Mouse (Mus musculus) spleen, adult 12 weeks (tissue): ENCODE measurements around the gene Dhx40.
"Not testable (repeated sequence)": the region's sequence is repeated elsewhere in the genome, so short reads cannot be mapped to it uniquely, and the experiment has no call there.

ENCODE experiments used
- DNase-seq: peaks from one replicate; pipeline ENCODE4 v3.0.0; 2022; ENCODE audit warnings: low spot score

Dhx40 gene

DNA sequence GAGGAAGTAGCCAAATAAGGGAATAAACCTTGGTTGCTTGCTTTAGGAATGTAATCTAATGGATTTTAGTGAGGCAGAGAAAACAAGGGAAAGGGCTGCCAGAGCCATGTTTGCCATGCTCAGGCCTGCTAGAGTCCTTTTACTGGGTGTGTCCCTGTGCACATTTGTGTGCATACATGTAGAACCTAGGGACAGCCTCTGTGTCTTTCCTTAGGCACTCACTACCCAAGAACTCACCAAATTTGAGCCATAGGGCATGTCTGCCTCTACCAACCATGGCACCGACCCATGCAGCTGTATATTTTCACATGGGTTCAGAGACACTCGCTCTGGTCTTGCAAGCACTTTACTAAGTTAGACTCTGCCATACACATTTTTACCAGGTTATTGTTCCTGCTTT, 11.4 kb upstream of the Dhx40 start:
- DNase-seq = no peak

DNA sequence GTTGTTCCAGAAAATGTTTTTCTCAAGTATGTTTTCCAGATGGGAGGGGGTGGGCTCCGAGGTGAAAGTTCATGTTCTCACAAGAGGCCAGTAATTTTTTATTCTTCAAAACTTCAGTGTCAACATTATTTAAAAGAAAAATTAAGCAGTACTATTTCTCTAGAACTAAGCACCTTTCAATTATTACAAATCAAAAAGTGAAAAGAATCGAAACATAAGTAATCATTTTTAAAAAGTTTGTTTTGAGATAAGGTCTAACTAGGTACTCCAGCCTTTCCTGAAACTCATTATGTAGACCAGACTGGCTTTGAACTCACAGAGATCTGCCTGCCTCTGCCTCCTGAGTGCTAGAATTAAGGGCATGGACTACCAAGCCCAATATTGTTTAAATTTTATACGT, 8.7 kb upstream of the Dhx40 start:
- DNase-seq = not testable (repeated sequence)

DNA sequence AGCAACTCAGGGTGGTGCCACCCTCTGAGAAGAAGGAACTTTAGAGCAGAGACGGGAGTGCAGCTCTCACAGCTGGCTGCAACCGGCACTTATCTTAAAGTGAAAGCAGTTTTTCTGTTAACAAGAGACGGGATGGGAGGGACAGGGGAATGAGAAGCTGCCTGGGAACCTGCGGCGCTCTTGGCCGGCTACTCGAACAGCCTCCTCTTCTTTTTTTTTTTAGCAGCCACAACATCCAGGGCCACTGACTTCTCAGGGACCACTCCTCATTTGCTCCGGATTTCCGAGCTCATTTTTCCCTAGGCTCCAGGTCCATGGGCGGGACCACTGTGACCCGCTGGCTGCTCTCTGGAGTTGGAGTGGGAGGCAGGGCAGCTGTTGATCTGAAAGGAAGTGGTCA, 6.9 kb upstream of the Dhx40 start:
- DNase-seq = not testable (repeated sequence)

DNA sequence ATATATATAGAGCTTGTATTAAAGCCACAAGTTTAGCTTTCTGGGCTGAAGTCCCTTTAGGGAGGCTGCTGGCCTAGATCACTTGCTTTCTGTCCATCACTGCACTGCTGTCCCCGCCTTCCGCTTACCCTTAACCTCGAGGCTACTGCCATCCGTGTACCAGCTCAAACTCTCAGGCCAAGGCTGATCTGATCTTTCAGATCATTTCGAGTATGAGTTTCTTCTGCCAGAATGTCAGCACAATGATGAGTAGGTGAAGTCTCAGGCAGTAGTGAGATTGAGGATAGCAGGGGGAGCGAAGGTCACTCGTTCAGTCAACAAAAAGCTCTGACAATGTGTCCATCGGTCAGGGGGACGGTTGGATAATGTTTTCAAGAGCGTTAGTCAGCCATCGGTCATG, 5.7 kb upstream of the Dhx40 start:
- DNase-seq = not testable (repeated sequence)

DNA sequence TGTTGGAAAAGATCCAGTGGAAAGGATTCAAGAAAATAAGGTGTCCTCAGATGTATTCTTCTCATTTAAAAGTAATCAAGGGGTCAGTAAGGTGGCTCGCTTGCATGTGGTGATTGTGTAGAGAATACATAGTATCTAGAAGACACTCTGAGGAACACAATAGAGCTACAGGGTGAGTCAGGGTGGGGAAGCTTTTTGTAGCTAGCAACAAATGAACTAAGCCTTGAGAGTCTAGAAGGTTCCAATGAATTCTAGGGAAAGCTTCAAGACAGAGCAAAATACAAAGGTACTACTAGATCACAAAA, 3.7 kb upstream of the Dhx40 start:
- no peak for DNase-seq

DNA sequence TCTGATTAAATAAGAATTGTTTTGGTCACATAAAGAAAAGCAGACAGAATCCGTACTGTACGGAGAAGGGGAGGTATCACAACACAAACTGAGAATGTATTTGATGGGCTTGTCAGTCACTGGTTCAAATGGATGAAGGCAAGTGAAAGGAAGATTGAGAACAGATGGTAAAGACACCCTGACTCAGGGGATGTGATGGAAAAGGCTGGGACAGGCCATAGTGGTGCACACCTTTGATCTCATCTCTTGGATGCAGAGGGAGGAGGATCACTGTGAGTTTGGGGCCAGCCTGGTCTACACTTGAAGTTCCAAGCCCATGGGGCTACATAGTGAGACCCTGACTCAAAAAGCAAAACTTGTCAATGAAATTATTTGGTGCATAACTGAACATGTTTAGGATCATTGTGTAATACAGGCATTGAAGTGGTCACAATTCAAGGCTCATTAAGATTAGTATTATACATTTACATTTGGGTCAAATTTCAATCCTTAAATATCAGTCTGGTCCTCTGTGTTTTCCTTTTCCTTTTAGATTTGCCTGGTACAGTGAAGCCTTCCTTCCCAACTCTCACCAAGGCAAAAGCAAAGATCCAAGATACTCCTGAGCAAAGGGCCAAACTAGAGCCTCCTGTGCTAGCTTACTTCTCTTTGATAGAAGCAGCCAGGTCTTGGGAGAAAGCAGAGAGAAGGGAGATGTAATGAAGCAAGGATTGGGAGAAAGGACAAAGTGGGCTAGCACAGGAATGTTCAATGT, 3.2 kb upstream of the Dhx40 start:
- no peak for DNase-seq

DNA sequence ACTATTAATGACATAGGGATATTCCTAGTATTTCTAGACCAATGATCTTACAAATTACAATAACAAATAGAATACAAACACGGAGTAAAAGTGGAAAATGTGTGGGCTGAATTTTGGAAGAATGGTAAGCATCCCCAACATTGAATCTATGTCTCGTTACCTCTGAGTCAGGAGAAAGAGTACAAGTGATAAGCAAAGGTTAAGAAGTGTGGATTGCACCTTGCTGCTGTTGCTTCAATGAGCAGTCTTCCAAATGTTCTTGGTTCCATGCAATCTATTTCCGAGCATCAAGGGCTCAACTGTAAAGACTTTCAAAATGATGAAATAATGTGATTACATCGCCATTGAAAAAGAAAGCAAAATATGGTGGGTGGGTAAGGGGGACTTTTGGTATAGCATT, 2.3 kb upstream of the Dhx40 start:
- no peak for DNase-seq

DNA sequence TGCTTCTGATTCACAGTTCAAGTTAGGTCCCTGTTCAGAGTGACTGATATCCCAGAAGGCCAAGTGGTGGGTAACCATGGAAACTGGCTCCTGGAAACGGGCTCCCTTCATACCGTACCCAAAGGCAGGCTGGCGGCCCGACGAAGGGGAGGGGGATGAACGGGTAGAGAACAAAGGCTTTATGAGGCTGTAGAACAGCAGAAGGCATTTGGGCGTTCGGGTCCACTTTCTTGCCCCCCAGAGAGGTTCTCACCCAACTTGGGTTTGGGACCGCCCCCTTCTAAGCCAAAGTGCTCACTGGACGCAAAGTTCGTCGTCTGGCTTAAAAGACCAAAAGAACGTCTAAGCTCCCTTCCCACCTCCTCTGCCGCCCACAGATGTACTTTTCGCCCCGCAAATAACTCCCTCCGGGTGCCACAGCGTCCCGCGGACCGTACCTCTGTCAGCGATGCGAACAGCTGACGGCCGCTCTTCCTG, 507 bp downstream of the Dhx40 start:
- DNase-seq = no peak

DNA sequence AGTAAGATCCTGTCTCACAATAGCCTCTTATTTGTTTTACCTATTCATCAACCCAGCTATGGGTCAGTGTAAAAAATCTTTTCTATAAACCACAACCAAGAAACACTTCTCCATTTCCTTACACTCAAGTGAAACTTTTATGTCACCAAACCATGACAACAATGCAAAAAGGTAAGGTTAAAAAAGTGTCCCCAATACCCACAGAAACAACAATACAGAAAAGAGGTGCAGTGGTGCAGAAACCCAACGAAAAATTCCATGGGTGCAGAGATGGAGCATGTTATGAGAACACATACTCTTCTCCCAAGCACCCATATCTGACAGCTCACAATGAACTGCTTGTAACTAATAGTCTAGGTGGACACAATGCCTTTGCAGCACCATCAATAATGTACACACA, 13.4 kb downstream of the Dhx40 start:
- DNase-seq = no peak

DNA sequence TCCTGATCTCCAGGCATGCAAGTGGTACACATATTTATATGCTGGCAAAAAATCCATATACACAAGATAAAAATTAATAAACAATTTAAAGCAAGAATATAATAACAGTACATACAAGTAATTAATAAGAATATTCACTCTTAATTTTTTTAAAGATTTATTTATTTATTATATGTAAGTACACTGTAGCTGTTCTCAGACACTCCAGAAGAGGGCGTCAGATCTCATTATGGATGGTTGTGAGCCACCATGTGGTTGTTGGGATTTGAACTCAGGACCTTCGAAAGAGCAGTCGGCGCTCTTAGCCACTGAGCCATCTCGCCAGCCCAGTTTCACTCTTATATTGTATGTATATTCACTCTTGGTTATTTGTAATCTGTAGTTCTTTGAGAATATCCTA, 20.1 kb downstream of the Dhx40 start:
- DNase-seq = not testable (repeated sequence)

DNA sequence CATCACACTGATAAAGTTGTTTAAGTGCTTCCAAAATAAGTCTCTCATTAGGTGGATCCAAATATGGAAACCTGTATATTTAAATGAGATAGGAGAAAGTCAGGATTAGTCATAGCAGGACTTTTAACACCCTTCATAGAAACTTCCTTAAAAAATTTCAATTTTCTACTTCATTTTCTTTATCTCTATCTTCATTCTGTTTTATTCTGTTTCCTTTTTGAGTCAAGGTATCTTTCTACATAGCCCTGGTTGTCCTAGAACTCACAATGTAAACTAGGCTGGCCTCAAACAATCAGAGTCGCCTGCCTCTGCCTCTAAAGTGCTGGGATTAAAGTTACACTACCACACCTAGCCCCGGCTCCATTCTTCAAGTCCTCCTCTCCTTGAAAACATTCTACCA, 21.8 kb downstream of the Dhx40 start:
- DNase-seq = no peak

DNA sequence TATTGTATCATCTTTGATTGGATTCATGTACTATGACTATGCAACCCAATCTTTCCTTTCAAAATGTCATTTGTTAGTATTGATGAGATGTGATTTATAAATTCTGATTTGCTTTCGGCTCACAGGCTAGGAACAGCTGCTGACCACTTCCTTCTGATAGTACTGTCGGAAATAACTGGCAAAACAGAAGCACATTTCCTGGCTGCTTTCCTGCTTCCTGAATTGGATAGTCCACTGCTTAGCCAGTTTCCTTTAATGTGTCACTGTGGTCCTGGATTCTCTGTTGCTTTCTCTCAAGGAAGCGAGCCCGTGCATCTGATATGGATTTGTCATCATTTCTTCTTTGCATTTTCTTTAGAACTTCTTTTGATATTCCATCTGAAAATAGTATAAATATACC, 37.7 kb downstream of the Dhx40 start:
- DNase-seq = no peak

DNA sequence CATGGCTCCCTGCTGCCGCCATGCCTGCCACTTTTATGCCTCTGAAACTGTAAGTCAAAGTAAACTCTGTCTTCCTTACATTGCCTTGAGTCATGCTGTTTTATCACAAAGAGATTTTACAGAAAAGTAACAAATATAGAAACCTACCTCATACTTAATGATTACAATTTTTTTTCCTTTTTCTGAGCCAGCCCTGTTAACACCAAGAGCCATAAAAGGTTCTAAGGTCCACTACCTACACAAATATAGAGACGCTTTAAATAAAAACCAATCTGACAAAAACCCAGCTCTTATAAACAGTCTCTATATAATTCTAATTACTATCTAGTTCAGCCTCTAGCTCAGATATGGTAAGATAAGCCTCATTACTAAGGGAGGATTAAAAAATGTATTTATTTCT, 43.0 kb downstream of the Dhx40 start:
- no peak for DNase-seq

DNA sequence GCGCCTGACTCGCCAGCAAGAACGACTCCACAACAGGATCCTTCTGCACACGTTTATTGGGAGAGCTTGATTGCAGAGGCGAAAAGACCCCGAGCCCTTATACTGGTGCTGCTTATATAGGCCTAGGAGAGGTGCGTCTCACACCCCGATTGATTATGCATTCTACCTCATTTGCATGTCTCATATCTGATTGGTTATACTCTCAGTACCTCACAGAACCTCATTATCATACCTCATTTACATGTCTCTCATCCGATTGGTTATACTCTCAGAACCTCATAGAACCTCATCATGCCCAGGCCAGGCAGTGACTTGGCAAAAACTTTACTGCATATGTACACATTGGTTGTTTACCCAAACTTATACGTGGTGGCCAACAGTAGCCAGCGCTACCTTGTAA, 44.4 kb downstream of the Dhx40 start:
- not testable (repeated sequence) for DNase-seq

DNA sequence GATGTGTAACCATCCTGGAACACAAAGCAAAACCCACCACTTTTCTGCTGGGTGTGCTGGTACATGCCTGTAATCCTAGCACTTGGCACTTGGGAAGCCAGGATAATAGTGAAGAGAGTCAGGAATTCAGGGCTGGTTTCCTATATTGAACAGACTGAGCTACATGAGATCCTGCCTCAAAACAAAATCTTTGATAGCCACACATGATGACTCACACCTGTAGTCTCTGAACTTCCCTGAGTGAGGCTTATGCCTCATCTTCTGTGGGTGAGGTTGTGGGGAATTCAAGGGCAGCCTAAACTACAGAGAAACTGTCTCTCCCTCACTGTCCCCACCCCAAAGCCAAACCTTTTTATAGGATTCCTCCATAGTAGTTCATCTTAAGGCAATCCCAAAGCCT, 47.2 kb downstream of the Dhx40 start:
- no peak for DNase-seq

DNA sequence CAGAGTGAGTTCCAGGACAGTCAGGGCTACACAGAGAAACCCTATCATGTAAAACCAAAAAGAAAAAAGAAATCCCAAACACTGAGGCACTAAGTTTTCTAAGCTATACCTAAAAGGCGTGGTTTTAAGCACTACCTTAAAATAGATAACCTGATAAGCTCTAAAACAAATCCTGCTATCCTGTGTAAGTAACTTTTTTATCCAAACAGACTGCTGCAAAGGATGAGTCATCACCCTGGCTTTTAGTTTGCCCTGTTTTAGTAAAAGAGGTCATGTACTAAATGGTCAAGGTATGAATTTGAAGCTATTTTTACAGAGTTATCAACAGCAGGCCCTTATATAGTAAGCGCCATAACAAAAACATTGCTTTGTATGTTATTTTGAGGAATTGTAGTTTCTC, 47.7 kb downstream of the Dhx40 start:
- no peak for DNase-seq

DNA sequence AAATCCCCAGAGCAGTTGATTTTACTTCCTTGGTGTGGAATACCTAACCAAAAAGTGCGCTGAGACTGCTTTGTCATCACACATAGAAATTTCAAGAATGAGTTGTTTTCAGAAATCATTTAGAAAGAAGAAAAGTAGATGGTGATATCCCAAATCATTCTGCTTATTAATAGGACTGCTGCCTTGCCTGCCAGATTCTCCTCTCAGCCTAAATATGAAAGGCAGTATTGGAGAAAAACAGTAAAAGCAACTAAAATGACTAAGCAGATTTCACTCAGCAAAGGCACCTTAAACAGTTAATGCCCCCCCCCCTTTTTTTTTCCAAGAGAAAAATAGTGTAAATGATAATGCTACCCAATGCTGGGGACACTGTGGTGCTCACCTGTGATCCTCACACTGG, 48.3 kb downstream of the Dhx40 start:
- no peak for DNase-seq

DNA sequence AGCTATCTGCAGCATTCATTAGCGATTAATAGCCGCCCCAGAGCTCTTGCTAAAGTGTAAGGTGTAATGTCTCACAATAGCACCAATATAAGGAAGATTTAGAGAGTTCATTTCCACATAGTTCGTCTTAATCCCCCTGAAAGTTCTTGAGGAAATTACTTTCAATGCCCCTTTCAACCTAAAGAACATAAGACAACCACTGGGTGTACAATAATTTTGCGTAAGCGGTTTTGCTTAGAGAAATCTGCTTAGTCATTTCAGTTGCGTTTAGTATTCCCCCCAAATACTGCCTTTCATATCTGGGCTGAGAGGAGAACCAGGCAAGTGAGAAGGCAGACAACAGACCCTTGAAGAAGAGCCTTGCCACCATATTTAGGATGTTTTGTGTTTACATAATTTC, 49.0 kb downstream of the Dhx40 start:
- no peak for DNase-seq

DNA sequence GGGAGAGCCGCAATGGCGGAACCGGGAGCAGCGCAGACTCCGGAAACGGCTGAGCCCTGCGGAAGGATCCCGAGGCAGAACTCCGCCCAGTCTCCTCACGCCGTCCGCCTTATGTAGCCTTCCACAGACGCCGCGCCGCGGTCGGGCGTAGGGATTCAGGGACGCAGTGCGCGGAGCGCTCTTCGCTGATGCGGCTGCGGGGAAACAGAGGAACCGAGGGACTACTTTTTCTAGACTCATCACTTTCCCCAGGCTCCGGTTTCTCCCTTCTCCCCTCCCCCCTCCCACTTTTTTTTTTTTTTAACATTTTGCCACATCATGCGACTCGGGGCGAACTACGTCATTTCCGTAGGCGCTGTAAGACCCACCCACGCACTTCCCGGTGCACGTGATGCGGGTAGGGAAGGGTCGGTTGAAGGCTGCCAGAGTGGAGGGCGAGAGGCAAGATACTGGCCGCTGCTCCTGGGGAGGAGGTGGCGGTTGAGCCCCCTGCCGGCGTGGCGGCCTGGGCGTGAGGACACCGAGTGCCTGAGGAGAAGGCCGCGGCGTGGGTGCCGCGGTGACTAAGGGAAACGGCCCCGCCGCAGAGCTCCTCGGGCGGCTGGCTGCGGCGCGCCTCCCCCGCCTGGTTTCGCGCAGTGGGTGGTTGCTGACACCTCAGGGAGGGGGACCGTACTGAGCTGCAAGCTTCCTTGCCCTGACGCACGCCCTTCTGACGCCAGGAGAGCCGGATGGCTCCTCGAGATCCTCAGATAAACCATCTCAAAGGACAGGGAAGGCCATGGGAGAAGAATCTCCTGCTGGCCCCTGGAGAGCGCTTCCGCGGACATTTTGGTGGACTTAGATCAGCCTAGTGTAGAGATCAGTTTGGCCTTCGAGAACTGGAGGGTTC, 49.8 kb downstream of the Dhx40 start, which contains the start of gene Cltc:
Gene Cltc, minus strand, starts transcription at position 86 of the 892 bp plus-strand sequence.
- peak; percentile 92 for DNase-seq

DNA sequence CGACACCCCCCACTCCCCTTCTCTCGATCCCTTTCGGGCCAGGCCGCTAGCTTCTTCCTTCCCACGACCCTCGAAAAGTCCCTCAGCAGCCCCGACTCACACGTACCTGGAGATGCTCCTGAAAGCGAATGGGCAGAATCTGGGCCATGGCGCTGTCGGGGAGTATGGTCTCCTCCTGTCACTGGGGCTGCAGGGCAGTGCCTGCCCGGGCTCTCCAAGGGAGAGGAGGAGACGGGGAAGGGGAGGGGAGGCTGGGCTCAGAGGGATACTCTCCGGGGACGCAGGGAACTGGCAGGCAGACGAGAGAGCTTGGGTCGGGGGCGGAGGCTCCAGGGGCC, 50.4 kb downstream of the Dhx40 start:
- no peak for DNase-seq

DNA sequence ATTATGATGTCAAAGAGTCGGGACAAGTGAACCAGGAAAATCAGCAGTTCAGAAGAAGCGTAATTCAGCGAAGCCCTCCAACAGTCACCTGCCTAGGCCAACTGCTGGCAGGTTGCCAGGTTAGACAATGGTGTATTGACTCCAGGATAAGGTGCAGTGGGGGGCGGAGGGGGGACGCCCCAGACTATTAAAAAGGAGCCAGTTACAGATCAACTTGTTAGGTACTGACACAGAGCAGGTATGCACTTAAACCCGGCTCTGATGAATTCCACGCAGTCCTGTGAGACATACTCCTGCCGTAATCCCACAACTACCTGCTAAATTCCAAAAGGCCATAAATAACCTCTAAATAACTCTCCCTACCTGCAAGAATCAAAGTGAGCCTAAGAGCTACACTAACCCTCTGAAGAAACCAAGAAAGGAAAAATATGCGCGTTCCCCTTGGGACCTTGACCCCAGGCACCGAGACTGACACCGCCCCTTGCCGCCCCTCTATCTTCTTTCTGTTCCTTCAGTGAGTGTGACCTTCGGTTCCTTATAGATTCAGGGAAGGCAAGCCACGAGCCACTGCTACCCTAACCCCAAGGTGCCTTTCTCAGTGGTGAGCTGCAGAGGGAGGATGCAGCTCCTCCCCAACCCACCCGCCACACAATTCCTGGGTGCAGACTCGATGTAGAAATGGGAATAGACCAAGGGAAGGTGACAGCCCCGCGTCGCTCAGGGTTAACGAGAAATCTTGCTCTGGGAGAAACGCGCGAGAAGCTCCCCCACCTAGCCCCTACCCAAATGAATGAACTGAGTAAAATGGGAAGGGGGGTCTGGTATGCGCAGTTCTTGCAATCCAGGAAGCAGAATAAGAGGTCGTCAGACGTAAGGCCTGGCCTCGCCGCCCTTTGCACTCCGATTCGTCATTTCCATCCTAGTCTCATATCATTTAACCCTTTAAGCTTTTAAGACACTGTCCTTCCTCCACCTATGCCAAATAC, 51.1 kb downstream of the Dhx40 start:
- peak; percentile 48 for DNase-seq

DNA sequence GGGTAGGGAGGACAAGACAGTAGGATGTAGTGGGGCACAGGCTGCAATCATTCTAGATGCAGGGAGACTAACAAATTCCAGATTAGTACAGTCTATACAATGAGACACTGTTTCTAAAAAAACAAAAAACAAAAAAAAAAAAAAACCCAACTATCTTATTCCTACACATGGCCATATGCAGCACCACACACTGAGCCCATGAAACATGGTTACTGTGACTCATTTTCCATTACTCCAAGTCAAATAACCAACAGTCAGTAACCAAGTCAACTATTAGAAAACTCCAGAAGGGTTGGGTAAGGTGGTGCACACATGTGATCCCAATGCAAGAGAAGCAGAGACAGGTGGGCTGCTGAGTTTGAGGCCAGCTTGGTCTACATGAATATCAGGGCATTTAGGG, 55.1 kb downstream of the Dhx40 start:
- DNase-seq = no peak
